Mouse (Mus musculus) monocyte, adult 5-6 weeks (primary cell): Measurements from ENCODE around the gene Ppp2r2d. TPM values are rescaled to one million over a fixed set of nuclear protein-coding genes. Genes with fewer than 3 reads are reported as not detected.

Experiments used
- ATAC-seq: fragments of 153-309, 156-312 bp; replicated peaks from 2 replicates; pipeline ENCODE4 v1.8.0; 2017; ENCODE audit warnings: mild to moderate bottlenecking; ENCODE audit not compliant: low TSS enrichment, insufficient number of reproducible peaks, severe bottlenecking, poor library complexity, low FRiP score
- total RNA-seq: library from RNA; stranded (forward); fragments of 200-1000, 200-491, 200-594 nt; gene quantifications from 3 replicates; pipeline ENCODE4 v1.2.3, GENCODE M21; 2017

The Ppp2r2d gene
- total RNA-seq, 1 experiment from 2014 or later = 39.1 TPM

GRCm38 (mm10) chr7:138909277-138910192, 63.7 kb downstream of the Ppp2r2d start, which contains the start of gene Bnip3:
Gene Bnip3 (minus strand): TSS chr7:138909519.
- peak; percentile 87 for ATAC-seq

- ATAC-seq = no peak
Observed at GRCm38 (mm10) chr7:138910193-138910562, 64.3 kb downstream of the Ppp2r2d start.

- ATAC-seq = no peak
Observed at GRCm38 (mm10) chr7:138913616-138914015, 67.7 kb downstream of the Ppp2r2d start.

DNA sequence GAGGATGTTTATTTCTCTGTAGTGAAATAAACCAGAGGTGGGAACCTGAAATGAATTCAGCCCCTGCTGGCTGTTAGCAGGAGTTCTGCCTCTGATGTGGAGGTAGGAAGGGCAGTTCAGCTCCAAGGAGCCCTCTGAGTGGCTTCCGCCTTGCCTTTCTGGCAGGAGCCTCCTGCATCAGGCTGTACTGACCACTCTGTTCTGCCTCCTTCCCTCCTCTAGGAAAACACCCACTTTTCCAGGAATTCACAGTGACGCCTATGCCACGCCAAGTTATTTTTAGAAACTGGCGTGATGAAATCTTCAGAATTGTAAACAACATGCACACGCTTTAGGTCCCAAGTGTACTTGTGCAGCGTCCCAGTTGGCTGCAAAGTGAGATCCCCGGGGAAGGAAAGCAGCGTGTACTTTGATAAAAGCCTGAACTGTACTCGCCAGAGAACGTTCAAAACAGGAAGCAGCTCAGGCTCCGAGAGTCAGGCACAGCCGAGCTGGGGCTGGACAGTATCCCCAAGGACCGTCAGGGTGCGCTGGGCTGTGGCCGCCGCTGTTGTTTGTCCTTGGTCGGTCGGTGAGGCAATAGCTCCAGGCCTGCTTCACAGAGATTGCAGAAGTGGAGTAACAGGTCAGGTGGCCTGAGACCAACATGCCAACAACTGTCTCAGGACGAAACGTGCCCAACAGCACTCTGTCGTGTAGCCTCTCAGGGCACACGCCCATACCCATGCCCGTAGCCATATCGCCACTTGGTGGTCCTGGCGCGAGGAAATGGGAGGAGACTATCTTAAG, 73.5 kb downstream of the Ppp2r2d start:
- peak; percentile 96 for ATAC-seq

DNA sequence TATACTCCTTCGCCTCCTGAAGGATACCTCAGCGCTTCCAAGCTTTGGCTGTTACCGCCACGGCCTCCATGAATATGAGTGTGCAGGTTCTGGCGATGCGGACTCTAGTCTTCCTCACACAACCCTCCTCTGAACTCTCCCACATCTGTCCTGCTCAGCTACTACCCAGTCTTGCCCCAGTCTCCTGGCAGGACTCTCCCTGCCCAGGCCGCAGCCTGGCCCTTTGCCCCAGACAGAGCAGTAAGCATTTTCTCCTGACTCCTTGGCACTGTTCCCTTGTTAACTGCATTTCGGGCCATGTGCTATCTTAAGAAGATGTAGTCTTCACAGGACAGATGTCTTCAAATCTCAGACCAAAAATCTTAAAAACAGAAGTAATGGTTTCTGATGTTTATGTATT, 75.7 kb downstream of the Ppp2r2d start:
- ATAC-seq = no peak

- ATAC-seq = no peak
Observed at GRCm38 (mm10) chr7:138923756-138924425, 78.0 kb downstream of the Ppp2r2d start.

DNA sequence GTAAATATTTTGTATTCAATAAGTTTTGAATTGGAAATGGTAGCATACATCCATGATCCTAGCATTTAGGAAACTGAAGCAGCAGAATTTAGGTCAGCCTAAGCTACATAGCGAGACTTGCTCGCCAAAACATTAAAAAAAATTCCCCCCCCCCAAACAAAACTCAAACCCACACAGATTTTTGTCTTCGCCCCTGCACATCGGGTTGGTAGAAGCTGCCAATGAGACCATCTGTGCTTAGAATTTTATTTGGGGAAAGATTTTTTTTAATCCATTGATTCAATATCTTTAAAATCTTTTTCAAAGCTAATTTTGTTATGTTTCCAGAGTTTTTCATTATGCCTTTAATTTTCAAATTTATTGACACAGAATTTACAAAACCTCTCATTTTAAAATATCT, 82.6 kb downstream of the Ppp2r2d start:
- ATAC-seq = no peak

Other genes with a start within 250 kb of the Ppp2r2d start
- gene Mapk1ip1, start 194 bp downstream of the Ppp2r2d start, total RNA-seq = 6.5 to 17.5 TPM (median 11.3 TPM) in 3 replicates
- gene Bnip3, start 63.4 kb downstream of the Ppp2r2d start, total RNA-seq = 8.5 to 11.0 TPM (median 10.1 TPM) in 3 replicates
- not detected in 3 replicates for gene Jakmip3, start 94.7 kb downstream of the Ppp2r2d start, total RNA-seq
- gene Dpysl4, start 239.9 kb downstream of the Ppp2r2d start, total RNA-seq = 0.32 TPM in 1 of 3 replicates, not detected in the others